11 mouse cellular contexts compared by ENCODE assay signal in the genomic region with DNA sequence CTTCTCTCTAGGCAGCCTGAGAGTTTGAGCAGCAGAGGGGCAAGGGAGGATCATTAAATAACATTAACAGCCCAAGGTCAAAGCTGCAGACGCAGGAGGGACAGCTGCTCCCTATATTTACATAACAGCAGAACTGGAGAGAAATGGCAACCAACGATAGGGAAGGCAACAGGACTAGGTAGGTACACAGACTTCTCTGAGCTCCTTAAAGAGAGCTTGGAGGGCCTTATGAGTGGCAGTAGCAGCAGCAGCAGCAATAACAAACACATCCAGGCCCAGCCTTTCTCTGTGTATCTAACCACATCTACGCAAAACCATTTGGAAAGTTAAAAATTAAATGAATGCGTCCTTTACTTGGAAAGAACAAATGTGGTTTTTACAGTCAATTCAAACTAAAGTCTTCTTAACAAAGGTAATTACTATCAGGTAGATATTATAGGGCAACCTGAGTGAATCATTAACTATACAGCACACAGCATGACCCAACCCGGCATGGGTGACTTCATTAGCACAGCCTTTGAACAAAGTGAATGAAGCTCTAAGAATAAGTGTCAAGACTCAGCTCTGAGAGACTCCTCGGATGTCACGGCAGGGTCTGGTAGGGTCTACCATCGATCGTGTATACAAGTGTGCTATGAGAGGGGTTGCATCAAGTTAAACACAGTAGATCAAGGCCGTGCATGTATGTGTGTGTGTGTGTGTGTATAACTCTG. TPM values are rescaled to one million over a fixed set of nuclear protein-coding genes. Genes with fewer than 3 reads are reported as not detected.
DNase-seq lines count a peak whose midpoint lies in the region; ATAC-seq and TF ChIP-seq lines count a peak whose summit lies in the region.
"Had no signal": no experiment of that assay in that cellular context is flagged by ENCODE, and none has a peak within 500 bp of the region (broad histone marks: within the 10 kb centered on the region; RNA-seq: fewer than 3 reads in every experiment).

No protein-coding gene starts in this region.

- H3K27ac ChIP-seq in midbrain, embryonic 13.5 days = no peak overlapping the region
- no peak overlapping the region for H3K27ac ChIP-seq in midbrain, embryonic 14.5 days (replicated peaks; ENCODE audit: low read depth, low read length)
- H3K27ac ChIP-seq in limb, embryonic 13.5 days = peak overlapping the region; percentile 44; the same call in 1 of the 2 replicates
- peak overlapping the region; percentile 94 for H3K27ac ChIP-seq in stomach, postnatal 0 days (replicated peaks)
- H3K27ac ChIP-seq: forebrain, embryonic 13.5 days; heart, adult 2 months; hindbrain, postnatal 0 days had no signal

- no peak overlapping the region for H3K9ac ChIP-seq in midbrain, embryonic 13.5 days (replicated peaks)
- H3K9ac ChIP-seq in midbrain, embryonic 14.5 days (replicated peaks; ENCODE audit: low read length) = no peak overlapping the region
- H3K9ac ChIP-seq in limb, embryonic 13.5 days = no peak overlapping the region
- H3K9ac ChIP-seq in stomach, postnatal 0 days (ENCODE audit: low read length) = peak overlapping the region; percentile 38
- H3K9ac ChIP-seq: forebrain, embryonic 13.5 days had no signal

- H3K27me3 ChIP-seq in midbrain, embryonic 13.5 days = peaks cover 32% of the 10 kb centered on the region
- H3K27me3 ChIP-seq in midbrain, embryonic 14.5 days (ENCODE audit: control insufficient read depth, insufficient read depth, low read length) = 0 out of 2 replicates have a peak, but pooled peaks cover 12% of the 10 kb centered on the region
- H3K27me3 ChIP-seq in limb, embryonic 13.5 days = peaks cover 42% of the 10 kb centered on the region
- H3K27me3 ChIP-seq in stomach, postnatal 0 days (ENCODE audit: control insufficient read depth, insufficient read depth, low read length) = no peaks in the 10 kb centered on the region

- 0 out of 2 replicates have a peak, but pooled peaks have one; percentile 52 for ATAC-seq in midbrain, embryonic 13.5 days
- ATAC-seq in midbrain, embryonic 14.5 days (ENCODE audit: low FRiP score, low TSS enrichment) = no peak; the same call in 1 of the 2 replicates
- no peak for ATAC-seq in limb, embryonic 13.5 days (ENCODE audit: low FRiP score, low read depth)
- ATAC-seq in stomach, postnatal 0 days (ENCODE audit: low FRiP score, low TSS enrichment) = peak; percentile 82
- ATAC-seq in inflammation-experienced regulatory T-cells, adult 6 months = no peak
- ATAC-seq: forebrain, embryonic 13.5 days; hindbrain, postnatal 0 days had no signal

- H3K4me2 ChIP-seq in midbrain, embryonic 13.5 days (replicated peaks) = no peak overlapping the region
- no peak overlapping the region for H3K4me2 ChIP-seq in midbrain, embryonic 14.5 days (ENCODE audit: low read length)
- no peak overlapping the region for H3K4me2 ChIP-seq in limb, embryonic 13.5 days (replicated peaks)
- H3K4me2 ChIP-seq in stomach, postnatal 0 days (replicated peaks; ENCODE audit: low read depth) = peak overlapping the region; percentile 64
- H3K4me2 ChIP-seq: forebrain, embryonic 13.5 days had no signal

- H3K36me3 ChIP-seq in midbrain, embryonic 13.5 days = no peaks in the 10 kb centered on the region
- H3K36me3 ChIP-seq in midbrain, embryonic 14.5 days (ENCODE audit: control insufficient read depth, insufficient read depth, low read length) = no peaks in the 10 kb centered on the region
- no peaks in the 10 kb centered on the region for H3K36me3 ChIP-seq in limb, embryonic 13.5 days
- no peaks in the 10 kb centered on the region for H3K36me3 ChIP-seq in stomach, postnatal 0 days (ENCODE audit: control insufficient read depth, insufficient read depth, low read length)

- DNase-seq in midbrain, embryonic 14.5 days = no peak
- DNase-seq in kidney, adult 18-20 months = peak; percentile 44
- peak; percentile 70 for DNase-seq in stomach, postnatal 0 days (ENCODE audit: low spot score)
- DNase-seq in cerebellum, postnatal 36 days = no peak
- DNase-seq: heart, adult 2 months; right cerebral cortex, postnatal 4 days had no signal

- no peak for TF ChIP-seq CTCF in stomach, postnatal 0 days (IDR thresholded peaks at IDR 0.05; ENCODE audit: low read depth)

- WGBS in midbrain, embryonic 13.5 days = 64% methylated on average over 10 of the region's 10 CpGs
- WGBS in midbrain, embryonic 14.5 days = 67% methylated on average over 10 of the region's 10 CpGs
- WGBS in limb, embryonic 13.5 days = 69% methylated on average over 10 of the region's 10 CpGs
- 28% methylated on average over 10 of the region's 10 CpGs for WGBS in stomach, postnatal 0 days

- no peak overlapping the region for H3K4me3 ChIP-seq in midbrain, embryonic 13.5 days (replicated peaks)
- H3K4me3 ChIP-seq in midbrain, embryonic 14.5 days (replicated peaks; ENCODE audit: low read depth, low read length) = no peak overlapping the region
- no peak overlapping the region for H3K4me3 ChIP-seq in limb, embryonic 13.5 days
- H3K4me3 ChIP-seq in stomach, postnatal 0 days (ENCODE audit: low read depth, low read length) = peak overlapping the region; percentile 46
- H3K4me3 ChIP-seq: forebrain, embryonic 13.5 days; heart, adult 2 months had no signal

- peaks cover 8% of the 10 kb centered on the region for H3K4me1 ChIP-seq in midbrain, embryonic 13.5 days (replicated peaks)
- H3K4me1 ChIP-seq in midbrain, embryonic 14.5 days (ENCODE audit: control insufficient read depth, insufficient read depth, low read length) = peaks cover 6% of the 10 kb centered on the region; the same call in 1 of the 2 replicates
- peaks cover 38% of the 10 kb centered on the region for H3K4me1 ChIP-seq in limb, embryonic 13.5 days
- H3K4me1 ChIP-seq in stomach, postnatal 0 days (replicated peaks; ENCODE audit: control insufficient read depth, insufficient read depth) = 0 out of 2 replicates have a peak, but pooled peaks cover 2% of the 10 kb centered on the region

- H3K9me3 ChIP-seq in midbrain, embryonic 13.5 days = no peaks in the 10 kb centered on the region
- H3K9me3 ChIP-seq in midbrain, embryonic 14.5 days (ENCODE audit: control insufficient read depth, low read length) = no peaks in the 10 kb centered on the region
- no peaks in the 10 kb centered on the region for H3K9me3 ChIP-seq in limb, embryonic 13.5 days
- H3K9me3 ChIP-seq in stomach, postnatal 0 days (ENCODE audit: control insufficient read depth, low read length) = no peaks in the 10 kb centered on the region
- H3K9me3 ChIP-seq: forebrain, embryonic 13.5 days had no signal

- no peak for TF ChIP-seq EP300 in stomach, postnatal 0 days (optimal IDR thresholded peaks at IDR 0.05)

RNA-seq across cellular contexts. Expression of gene Slc44a3, which starts 1.5 kb away (rescaled TPM):
- 0.82 and 0.86 TPM in 2 replicates for polyA plus RNA-seq in midbrain, embryonic 13.5 days (2015; fragmentation: Nextera tagmentation; extraction: Ambion mirVana)
- 0.51 and 0.63 TPM in 2 replicates for polyA plus RNA-seq in midbrain, embryonic 14.5 days (2014; fragmentation: Nextera tagmentation; extraction: Ambion mirVana)
- polyA plus RNA-seq in limb, embryonic 13.5 days (2015; fragmentation: Nextera tagmentation; extraction: Ambion mirVana) = 0.92 and 2.0 TPM in 2 replicates
- 42.7 and 44.8 TPM in 2 replicates for polyA plus RNA-seq in stomach, postnatal 0 days (2015; fragmentation: Nextera tagmentation; extraction: Ambion mirVana)
- not detected for polyA plus RNA-seq in inflammation-experienced regulatory T-cells, adult 6 months (2017; shearing (Covaris generic))

Comparison
In these comparisons a context has a peak if more than half of its experiments do, and no peak if none do; other contexts are left out.
1. ATAC-seq: peak in midbrain, embryonic 13.5 days (single experiment) and stomach, postnatal 0 days (single experiment); none in midbrain, embryonic 14.5 days (single experiment), limb, embryonic 13.5 days (single experiment) and inflammation-experienced regulatory T-cells, adult 6 months (single experiment).
2. H3K27ac ChIP-seq: peak in limb, embryonic 13.5 days (single experiment) and stomach, postnatal 0 days (single experiment); none in midbrain, embryonic 13.5 days (single experiment) and midbrain, embryonic 14.5 days (single experiment).
3. DNase-seq: peak in kidney, adult 18-20 months (single experiment) and stomach, postnatal 0 days (single experiment); none in midbrain, embryonic 14.5 days (single experiment) and cerebellum, postnatal 36 days (0 of 2).
4. RNA of gene Slc44a3, which starts 1.5 kb away (polyA plus RNA-seq): 42.7 to 44.8 TPM in stomach, postnatal 0 days; 0.92 to 2.0 TPM in limb, embryonic 13.5 days, 0.82 to 0.86 TPM in midbrain, embryonic 13.5 days, 0.51 to 0.63 TPM in midbrain, embryonic 14.5 days and not detected in inflammation-experienced regulatory T-cells, adult 6 months; every median in the first group is over 10 times any median in the second.